Mouse (Mus musculus): ENCODE data around the gene Trip4.

Gene Trip4

DNA sequence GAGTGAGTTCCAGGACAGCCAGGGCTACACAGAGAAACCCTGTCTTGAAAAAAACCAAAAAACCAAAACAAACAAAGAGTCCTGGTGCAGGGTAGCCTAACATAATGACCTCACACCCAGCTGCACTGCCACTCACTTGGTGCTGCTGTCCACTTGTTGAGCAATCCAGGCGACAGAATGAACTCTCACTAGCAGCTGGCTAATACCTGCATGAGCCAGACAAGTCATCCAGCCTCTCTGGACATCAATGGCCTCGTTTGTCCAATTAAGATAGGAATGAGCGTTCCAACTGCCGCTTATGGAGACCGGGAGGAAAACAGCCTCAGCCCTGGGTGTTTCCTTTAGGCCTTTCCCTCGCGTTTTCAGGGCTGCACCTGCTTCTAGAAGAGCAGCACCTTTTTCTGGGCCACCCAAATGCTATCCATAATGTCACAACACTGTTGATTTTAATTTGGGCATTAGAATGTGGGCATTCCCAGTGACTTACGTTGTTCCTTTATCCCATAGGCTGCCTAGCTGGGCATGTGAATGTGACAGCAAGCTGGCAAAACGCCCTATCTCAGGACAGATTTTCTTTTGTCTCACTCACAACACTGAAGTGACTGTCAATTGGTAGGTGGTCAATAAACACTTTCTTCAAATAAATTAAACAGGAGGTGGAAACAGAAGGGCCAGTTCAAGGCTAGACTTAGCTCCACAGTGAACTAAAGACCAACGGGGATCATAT is 73.8 kb downstream of the Trip4 start:
- no peak for DNase-seq (ENCODE audit: low read depth, low spot score)

DNA sequence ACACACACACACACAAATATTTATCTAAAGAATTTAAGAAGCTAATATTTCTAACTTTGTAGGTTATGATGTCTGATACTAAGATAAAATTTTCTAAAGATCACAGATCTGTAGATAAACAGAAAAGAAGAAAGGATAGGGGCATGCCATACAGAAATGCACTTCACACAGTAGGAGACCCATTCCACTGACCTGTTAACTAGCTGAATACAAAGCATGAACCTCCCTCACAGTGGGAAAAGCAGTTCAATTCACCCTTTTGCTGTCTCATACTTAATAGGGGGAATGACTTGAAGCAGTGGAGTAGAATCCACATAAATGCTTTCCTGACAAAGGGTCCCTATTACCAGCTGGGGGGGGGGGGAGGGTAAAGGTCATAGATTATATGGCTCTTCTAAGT is 75.0 kb downstream of the Trip4 start:
- peak; percentile 10 for DNase-seq (ENCODE audit: low read depth, low spot score)

DNA sequence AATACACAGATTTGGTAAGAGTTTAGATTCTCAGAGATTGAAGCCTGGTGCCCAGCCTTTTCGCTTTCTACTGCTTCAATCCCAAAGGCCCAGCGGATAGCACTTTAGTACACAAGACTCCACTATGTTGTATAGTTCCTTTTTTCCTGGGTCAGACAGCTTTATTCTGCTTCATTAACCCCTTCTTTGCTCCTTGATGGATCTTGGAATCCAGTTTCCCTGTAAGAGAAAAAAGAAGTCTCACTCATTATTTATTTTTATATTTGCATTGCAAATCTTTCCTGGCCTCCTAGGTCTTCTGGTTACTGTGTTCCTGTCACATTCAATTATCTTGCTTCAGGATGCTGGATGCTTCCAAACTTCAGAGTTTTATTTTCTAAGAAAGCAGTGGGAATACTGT is 75.4 kb downstream of the Trip4 start:
- DNase-seq (ENCODE audit: low read depth, low spot score) = no peak

DNA sequence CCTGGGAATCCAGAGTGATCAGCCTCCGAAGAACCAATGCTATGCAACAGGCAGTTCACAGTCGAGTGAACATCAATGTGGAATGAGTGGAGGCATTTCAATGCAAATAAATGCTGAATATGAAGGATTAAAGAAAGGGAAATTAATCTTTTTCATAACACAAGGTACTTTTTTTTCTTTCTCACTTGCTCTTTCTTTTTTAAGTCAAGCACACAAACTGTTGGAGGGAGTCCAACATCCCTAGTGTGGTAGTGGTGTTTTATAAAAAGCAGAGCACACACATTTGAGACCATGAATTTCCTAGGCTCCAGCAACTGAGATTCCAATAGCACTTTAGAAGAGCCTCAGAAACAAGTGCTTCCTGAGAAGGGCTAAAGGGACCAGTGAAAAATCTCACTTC is 76.6 kb downstream of the Trip4 start:
- DNase-seq (ENCODE audit: low read depth, low spot score) = no peak

DNA sequence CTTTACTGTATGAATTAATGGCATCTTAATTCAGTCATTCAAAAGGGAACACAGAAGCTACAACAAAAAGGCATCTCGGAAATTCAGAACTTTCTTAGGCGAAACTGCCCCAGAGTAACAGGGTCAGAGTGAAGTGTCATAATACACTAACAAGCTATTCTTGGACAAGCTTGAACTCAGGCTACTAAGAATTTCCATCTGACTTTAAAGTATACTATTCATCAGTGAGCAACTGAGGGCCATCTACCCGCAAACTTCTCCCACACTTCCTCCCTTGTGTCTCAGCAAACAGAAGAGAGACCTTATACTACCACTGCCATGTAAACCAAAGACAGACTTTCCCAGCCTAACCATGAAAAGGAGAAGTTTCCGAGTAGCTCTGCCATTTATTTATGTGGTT is 77.4 kb downstream of the Trip4 start:
- DNase-seq (ENCODE audit: low read depth, low spot score) = no peak

DNA sequence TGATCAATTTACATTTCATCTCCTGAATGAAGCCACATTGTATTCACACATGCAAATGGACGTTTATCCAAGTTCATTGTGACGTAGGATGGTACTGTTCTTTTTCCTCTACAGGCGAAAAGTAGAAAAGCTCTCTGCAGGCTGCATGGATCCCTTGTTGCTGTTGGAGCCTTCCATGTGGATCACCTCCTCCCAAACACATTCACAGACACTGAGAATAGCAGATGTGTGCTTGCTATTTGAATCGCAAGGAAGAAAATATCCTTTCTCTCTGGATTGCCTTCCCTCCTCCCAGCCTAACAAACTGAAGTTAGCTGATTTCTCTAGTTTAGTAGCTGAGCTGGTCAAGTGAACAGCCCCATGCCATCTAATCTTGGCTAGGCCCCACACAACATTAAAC is 78.3 kb downstream of the Trip4 start:
- peak; percentile 13 for DNase-seq (ENCODE audit: low read depth, low spot score)

DNA sequence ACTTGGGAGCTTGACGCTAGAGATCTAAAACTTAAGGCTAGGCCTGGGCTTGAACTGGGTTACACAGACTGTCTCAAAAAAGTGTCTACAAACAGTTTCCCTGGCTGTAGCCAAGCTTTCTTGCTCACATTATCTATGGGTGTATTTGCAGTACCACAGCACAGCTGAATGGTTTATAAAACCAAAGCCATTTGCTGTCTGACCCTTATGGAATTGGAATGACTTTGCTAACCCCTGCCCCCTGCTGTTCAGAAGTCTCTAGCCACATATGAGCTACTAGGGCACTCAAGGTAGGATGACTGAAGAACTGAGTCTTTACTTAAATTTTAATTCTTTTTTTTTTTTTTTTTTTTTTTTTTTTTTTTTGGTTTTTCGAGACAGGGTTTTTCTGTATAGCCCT is 79.2 kb downstream of the Trip4 start:
- peak; percentile 57 for DNase-seq (ENCODE audit: low read depth, low spot score)

DNA sequence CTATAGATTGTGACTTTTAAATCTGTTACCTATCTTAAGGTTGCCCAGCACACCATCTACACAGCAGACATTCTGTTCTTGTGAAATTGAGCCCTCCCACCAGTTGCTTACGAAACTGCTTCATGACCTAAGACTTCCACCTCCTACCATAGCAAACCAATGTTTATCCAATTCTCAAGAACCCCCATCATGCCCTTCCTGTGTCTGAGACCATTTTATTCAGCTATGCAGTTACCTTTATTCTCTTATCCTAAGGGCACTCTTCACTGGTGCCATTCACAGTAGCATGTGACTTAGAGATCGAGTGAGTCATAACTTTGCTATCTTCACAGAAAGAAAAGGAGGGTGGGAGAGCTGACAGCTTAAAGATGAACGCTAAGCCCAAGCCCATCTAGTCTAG is 80.1 kb downstream of the Trip4 start:
- peak; percentile 13 for DNase-seq (ENCODE audit: low read depth, low spot score)

DNA sequence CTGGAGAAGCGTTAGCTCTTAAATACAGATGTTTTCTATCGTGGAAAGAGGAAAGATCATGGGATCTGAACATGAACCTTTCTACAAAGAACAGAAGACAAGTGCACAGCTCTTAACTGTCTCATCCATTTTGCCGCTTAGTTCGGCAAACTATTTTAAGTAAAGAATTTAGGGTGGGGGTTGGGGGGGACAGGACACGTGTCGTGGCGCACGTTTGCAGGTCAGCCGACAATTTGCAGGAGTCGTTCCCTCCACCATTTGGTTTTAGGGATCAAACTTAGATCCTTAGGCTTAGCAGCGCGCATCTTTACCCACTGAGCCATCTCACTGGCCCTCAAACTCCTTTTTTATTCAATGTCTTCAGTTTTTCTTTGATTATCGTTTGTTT is 80.6 kb downstream of the Trip4 start:
- DNase-seq (ENCODE audit: low read depth, low spot score) = no peak

DNA sequence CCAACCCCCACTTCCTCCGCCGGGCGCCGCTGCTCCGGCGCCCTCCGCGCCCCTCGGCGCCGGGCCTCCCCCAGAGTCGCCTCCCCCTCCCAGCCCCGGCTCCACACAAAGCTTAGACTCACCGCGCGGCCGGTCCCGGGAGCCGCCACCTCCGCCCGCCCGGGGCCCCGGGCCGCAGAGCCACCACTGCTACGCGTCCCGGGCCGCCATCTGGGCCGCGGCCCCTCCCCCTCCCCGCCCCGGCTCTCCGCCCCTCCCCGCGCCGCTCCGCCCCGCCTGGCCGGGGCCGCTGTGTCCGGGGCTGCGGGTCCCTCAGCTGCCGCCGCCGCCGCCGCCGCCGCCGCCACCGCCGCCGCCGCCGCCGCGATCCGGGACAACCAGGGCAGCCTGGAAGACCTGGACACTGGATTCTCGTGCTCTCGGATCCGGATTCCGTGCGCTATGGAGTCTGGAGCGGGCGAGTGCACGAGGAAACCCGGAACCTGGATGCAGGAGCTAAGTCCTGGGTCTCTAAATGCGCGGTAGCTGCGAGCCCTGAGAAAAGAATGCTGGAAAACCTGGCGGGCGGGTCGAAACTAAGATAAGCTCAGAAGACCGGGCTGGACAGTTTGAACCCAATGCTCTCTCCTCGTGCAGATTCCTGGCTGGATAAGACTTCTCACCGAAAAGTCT is 81.1 kb downstream of the Trip4 start, which contains the start of gene Zfp609:
Gene Zfp609 (minus strand): TSS at position 221 of the 672 bp plus-strand sequence.
- peak; percentile 97 for DNase-seq (ENCODE audit: low read depth, low spot score)

DNA sequence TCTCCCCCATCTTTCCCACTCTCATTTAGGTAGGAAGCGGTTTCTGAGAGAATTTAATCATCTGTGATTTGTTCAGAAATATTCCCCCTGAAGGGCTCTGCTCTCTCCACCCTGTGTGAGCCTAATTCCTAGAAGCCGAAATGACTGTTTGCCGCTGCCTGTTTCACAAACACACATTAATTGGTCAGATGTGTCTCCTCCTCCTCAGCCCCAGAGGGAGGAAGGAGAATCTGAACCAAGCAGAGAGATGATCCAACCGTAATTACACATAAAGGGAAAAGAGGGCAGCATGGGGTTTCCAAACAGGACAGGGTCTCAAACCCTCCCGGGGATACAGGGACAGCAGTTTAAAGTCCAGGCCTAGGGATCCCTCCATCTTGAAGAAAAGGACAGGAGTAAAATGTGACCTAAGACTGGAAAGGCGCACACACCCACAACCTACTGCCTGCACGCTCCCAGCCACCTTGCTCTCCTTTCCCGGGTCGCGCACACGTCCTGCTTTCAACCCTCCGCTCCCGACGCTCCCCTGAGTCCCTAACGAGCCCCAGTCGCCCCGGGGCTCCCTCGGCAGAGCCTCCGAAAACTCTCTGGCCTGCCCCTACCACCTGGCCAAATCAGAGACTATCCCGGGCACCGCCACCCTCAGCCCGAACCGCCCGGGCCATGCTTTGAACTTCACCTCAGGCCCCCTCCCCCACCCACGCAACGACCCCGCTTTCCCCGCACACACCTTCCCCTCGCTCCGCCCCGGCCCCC is 81.8 kb downstream of the Trip4 start:
- peak; percentile 74 for DNase-seq (ENCODE audit: low read depth, low spot score)

DNA sequence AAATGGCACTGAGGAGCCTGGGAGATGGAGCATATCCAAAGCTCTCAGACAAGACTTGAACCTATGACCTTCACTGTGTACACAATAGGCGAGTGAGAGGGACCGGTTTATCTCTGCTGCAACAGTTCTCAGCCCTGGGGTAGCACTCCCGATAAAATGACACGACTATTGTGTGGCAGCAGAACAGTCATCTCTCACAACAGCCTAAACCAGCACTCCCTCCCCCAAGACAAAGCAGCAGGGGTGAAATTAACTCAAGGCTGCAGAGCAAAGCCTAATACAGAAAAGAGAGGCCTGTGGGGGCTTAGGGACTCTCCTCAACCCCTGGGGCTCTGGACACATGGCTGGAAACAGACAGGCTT is 82.4 kb downstream of the Trip4 start:
- DNase-seq (ENCODE audit: low read depth, low spot score) = peak; percentile 55

DNA sequence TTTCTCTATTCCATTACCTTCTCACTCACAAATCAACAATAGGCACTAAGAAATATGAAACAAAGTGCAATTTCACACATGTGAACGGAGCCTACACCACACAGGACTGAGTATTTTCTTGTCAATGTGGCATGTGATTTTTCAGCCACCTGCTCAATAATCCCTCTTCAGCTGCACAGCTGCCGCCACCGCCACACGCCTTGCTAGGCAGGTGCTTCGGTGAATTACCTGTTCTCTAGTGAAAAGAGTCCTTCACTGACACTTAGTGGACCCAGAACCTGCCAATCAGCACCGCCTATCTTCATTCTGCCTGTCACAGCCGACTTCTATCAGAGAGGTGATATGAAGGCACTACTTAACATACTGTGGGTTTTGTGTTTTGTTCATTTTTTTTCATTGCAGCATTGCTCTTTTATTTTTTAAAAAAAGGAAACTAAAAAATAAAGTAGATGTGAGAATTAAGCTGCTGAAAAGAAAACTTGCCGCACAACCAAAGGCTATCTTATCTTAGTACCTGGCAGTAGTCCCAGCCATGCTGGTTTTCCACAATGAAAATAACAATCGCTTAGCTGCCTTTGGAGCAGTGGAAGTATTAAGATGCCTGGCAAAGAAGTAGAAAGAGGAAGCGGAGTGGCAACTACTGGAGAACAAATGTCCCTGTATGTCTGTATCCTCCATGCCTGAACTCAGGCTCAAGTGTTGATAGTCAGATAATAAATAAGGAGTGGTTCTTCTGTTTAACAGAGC is 84.7 kb downstream of the Trip4 start:
- no peak for DNase-seq (ENCODE audit: low read depth, low spot score)

DNA sequence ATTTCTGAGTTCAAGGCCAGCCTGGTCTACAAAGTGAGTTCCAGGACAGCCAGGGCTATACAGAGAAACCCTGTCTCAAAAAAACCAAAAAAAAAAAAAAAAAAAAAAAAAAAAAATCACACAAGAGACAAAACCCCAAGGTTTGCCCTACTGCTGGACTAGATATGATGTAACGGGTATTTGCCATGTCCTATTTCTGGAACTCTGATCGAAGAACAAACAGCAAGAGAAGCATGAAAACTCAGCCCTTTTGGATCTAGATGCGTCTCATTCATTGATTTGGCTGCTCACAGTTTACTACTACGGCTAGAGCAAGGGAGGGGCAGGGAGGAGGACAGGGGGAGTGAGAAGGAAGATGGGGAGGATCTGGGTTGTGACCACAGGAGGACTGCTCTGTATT is 86.6 kb downstream of the Trip4 start:
- DNase-seq (ENCODE audit: low read depth, low spot score) = no peak

DNA sequence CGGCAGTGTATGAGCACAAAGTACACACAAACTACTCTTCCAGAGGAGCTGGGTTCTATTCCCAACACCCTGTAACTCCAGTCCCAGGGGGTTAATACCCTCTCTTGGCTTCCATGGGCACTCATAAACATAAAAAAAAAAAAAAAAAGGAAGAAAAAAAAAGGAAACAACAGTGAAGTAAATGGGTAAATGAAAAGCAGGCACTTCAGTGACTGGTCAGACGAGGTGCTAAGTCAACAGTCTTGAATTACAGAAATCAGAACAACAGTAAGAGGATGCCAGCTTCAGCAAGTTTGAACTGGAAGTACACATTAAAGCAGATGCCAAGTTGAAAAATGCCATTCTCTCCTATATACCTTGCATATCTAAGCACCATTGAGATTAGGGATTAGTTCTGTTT is 88.3 kb downstream of the Trip4 start:
- DNase-seq (ENCODE audit: low read depth, low spot score) = no peak

DNA sequence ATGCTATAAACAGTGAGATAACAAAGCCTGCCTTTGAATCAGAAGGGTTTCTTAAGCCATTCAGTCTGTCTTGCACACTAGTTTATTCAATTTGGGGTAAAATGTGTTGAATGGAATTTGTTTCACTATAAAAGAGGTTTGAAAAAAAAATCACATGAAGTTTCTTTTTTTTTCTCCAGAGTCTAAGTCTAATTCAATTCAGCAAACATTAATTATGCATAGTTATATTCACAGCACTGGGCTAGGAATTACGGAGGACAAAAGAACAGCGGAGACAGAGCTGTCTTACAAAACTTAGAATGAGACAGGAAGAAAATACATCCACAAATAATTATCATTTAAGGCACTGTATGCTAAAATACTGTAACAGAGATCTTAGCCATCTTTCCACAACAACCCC is 90.2 kb downstream of the Trip4 start:
- DNase-seq (ENCODE audit: low read depth, low spot score) = no peak

DNA sequence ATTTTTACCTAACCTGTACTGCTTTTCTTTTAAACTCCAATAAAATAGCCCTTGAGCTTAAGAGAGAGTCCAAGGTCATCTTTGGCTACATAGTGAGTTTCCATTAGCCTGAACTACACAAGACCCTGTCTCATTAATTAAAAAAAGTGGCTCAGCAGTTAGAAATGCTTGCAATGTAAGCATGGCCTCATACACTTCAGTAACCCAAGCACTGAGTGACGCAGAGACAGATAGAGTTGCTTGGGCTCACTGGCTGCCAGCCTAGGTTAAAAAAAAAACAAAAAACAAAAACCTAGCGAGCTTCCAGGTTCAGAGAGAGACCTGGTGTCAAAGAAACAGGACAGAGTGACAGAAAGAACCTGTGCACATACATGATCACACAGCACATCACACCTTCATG is 95.8 kb downstream of the Trip4 start:
- no peak for DNase-seq (ENCODE audit: low read depth, low spot score)

DNA sequence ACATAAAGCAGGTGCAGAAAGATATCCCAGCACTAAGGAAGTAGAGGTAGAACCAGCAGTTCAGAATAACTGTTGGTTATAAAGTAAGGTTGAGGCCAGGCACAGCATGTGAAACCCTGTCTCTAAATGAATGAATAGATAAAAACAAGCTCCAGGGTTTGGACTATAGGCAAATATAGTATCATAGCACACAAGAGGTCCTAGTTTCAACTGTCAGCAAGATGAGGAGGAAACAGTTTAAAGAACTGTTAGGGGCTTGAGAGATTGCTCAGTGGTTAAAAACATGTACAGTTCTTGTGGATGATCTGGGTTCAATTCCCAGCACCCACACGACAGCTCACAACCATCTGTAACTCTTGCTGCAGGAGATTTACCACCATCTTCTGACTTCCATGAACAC is 96.8 kb downstream of the Trip4 start:
- DNase-seq (ENCODE audit: low read depth, low spot score) = no peak

DNA sequence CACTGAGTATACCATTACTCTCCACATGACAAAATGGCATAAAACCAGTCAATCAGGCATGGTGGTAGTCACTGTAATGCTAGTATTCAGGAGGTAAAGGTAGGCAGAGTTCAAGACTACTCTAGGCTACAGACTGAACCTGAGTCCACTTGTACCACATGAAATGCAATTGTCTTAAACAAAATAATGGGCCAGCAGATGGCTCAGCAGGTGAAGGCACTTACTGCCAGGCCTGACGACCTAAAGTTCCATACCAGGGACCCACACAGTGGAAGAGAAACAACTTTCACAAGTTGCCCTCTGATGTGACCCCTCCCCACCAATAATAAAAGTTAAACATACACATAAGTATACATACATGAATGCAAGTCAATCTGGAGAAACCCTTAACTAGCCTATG is 100.8 kb downstream of the Trip4 start:
- no peak for DNase-seq (ENCODE audit: low read depth, low spot score)

DNA sequence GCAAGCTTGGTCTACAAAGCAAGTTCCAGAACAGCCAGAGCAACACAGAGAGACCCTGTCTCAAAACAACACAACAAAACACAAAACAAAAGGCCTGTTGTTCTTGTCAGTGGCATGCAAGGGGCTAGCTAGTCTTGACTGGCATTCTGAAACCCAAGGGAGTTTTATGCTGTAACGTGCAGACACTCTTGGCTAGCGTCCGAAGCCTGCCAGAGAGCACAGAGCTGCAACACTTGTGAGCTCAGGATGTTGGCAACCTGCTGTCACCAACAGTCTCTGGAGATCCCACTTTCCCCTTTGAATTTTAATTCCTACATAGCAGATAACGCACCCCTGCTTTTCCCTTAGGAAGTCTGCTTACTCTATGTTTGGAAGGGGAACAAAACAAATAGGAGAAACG is 101.3 kb downstream of the Trip4 start:
- DNase-seq (ENCODE audit: low read depth, low spot score) = no peak

DNA sequence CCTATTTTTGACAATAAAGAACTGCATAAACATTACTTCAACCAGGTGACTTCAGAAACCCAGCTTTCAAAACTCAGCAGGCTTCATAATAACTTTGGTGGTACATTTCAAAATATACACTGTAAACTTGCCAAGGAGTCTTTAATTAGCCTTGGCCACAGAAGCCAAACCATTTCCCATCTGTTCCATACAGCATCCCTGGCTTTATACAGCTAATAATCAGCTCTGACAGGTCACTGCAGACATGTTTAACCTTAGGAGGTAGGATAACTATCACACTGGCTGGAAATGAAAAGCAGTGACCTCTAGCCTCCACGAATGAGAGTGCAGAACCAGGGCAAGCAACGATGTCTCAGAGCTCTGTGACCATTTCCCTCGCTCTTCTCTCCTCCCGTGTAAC is 108.8 kb downstream of the Trip4 start:
- no peak for DNase-seq (ENCODE audit: low read depth, low spot score)

DNA sequence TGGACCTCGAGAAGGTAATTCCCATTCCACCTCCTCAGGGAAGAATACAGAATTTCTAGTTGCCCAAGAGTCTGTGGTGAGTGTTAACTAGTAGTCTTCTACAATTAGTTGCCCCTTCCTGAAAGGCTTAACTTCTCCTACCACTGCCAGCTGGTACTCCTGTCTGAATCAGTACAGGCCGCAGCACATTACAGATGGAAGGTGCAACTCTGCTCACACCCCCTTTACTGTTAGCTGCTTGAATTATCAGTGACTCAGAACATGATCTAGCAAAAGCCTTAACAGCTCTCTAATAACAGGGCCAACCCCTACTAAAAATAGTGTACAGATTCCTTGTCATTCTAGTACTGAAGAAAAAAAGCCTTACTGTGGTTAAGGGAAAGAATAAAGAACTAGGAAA is 112.9 kb downstream of the Trip4 start:
- no peak for DNase-seq (ENCODE audit: low read depth, low spot score)
